Mouse (Mus musculus) CH12.LX (cell line): ENCODE data around the gene Ccdc134. TPM values are rescaled to one million over a fixed set of nuclear protein-coding genes. Genes with fewer than 3 reads are reported as not detected.
A peak's percentile ranks its signal among the peaks of the same experiment; 100 is the strongest.

Experiments
- DNase-seq: peaks from one replicate; pipeline ENCODE4 v3.0.0-alpha.2; 2013; ENCODE audit errors: extremely low read depth
- H3K27ac ChIP-seq: 2 replicates; pipeline ENCODE4 v1.5.1; 2012; ENCODE audit warnings: low read depth, mild to moderate bottlenecking, control low read depth, moderate library complexity; ENCODE audit not compliant: insufficient read depth
- H3K27me3 ChIP-seq: replicated peaks from 2 replicates; pipeline ENCODE3; 2012; ENCODE audit warnings: inconsistent platforms
- H3K36me3 ChIP-seq, 2 experiments: replicated peaks in 1 of 2; 2 replicates each; pipeline versions ENCODE3 to v1.6.1; 2012; ENCODE audit warnings: inconsistent platforms in 1 of 2, low read length in 1 of 2, mild to moderate bottlenecking in 1 of 2, mixed read lengths in 1 of 2, moderate library complexity in 1 of 2; ENCODE audit not compliant: control insufficient read depth in 1 of 2, insufficient read depth in 1 of 2
- H3K4me1 ChIP-seq, 2 experiments: 2 replicates each; pipeline ENCODE4 v1.6.1; 2012; ENCODE audit warnings: inconsistent platforms in 1 of 2, moderate library complexity in 1 of 2; ENCODE audit not compliant: insufficient read depth in 2 of 2, control insufficient read depth in 1 of 2
- H3K4me2 ChIP-seq: 2 replicates; pipeline ENCODE4 v1.6.1; 2012; ENCODE audit warnings: low read depth, mild to moderate bottlenecking, control low read depth; ENCODE audit not compliant: poor library complexity, insufficient read depth, severe bottlenecking
- H3K4me3 ChIP-seq, 3 experiments: fragments of 150-350 bp in 1 of 3; sonication (generic) in 1 of 3; replicated peaks in 1 of 3; 2 replicates each; pipeline versions ENCODE3 to v1.5.1; 2011 to 2012; ENCODE audit warnings: low read depth in 2 of 3, low read length in 2 of 3, mild to moderate bottlenecking in 2 of 3, moderate library complexity in 2 of 3, control low read depth in 1 of 3, improper control_type of control experiment in 1 of 3, inconsistent platforms in 1 of 3, mixed read lengths in 1 of 3; ENCODE audit not compliant: poor library complexity in 1 of 3
- H3K79me2 ChIP-seq: replicated peaks from 2 replicates; pipeline ENCODE4 v1.6.1; 2012; ENCODE audit warnings: mild to moderate bottlenecking, moderate library complexity; ENCODE audit not compliant: control insufficient read depth, poor library complexity, insufficient read depth, severe bottlenecking; ENCODE audit errors: extremely low read depth
- H3K9ac ChIP-seq: 2 replicates; pipeline ENCODE4 v1.6.1; 2012; ENCODE audit warnings: low read depth, mild to moderate bottlenecking, control low read depth, moderate library complexity; ENCODE audit not compliant: insufficient read depth
- H3K9me3 ChIP-seq: replicated peaks from 2 replicates; pipeline ENCODE3; 2012; ENCODE audit warnings: low read length, inconsistent platforms, mixed read lengths
- CHD1 ChIP-seq: IDR thresholded peaks from 2 replicates; pipeline ENCODE4 v1.6.1; 2012; ENCODE audit warnings: low read depth, low read length, improper control_type of control experiment, inconsistent platforms
- ELF1 ChIP-seq: IDR thresholded peaks from 2 replicates; pipeline ENCODE4 v1.6.1; 2014; ENCODE audit warnings: low read depth, mild to moderate bottlenecking, inconsistent platforms, low read length, improper control_type of control experiment
- EP300 ChIP-seq: IDR thresholded peaks from 2 replicates; pipeline ENCODE4 v1.6.1; 2011; ENCODE audit warnings: low read length, improper control_type of control experiment
- ETS1 ChIP-seq: conservative IDR thresholded peaks from 2 replicates; pipeline ENCODE4 v1.6.1; 2012; ENCODE audit warnings: low read depth, mild to moderate bottlenecking, inconsistent platforms, low read length, improper control_type of control experiment, moderate library complexity
- GABPA ChIP-seq: IDR thresholded peaks from 2 replicates; pipeline ENCODE4 v1.6.1; 2012; ENCODE audit warnings: low read depth, low read length, improper control_type of control experiment, inconsistent platforms; ENCODE audit not compliant: insufficient replicate concordance
- IRF4 ChIP-seq: IDR thresholded peaks from 2 replicates; pipeline ENCODE4 v1.6.1; 2014; ENCODE audit warnings: low read depth, mild to moderate bottlenecking, inconsistent platforms, low read length, improper control_type of control experiment
- JUN ChIP-seq: IDR thresholded peaks from 2 replicates; pipeline ENCODE4 v1.6.1; 2011; ENCODE audit warnings: low read depth, mild to moderate bottlenecking, low read length, improper control_type of control experiment, moderate library complexity; ENCODE audit not compliant: insufficient read depth
- MAFK ChIP-seq: IDR thresholded peaks from 2 replicates; pipeline ENCODE4 v1.6.1; 2011; ENCODE audit warnings: low read length, improper control_type of control experiment; ENCODE audit not compliant: insufficient replicate concordance
- MAZ ChIP-seq: IDR thresholded peaks from 2 replicates; pipeline ENCODE4 v1.6.1; 2012; ENCODE audit warnings: low read depth, mild to moderate bottlenecking, inconsistent platforms, low read length, improper control_type of control experiment, moderate library complexity
- MXI1 ChIP-seq: IDR thresholded peaks from 2 replicates; pipeline ENCODE4 v1.6.1; 2011; ENCODE audit warnings: mild to moderate bottlenecking, low read depth, low read length, improper control_type of control experiment
- MYC ChIP-seq: IDR thresholded peaks from 2 replicates; pipeline ENCODE4 v1.6.1; 2011; ENCODE audit warnings: low read depth, mild to moderate bottlenecking, improper control_type of control experiment, low read length
- NELFE ChIP-seq: IDR thresholded peaks from 2 replicates; pipeline ENCODE4 v1.6.1; 2011; ENCODE audit warnings: low read depth, low read length, improper control_type of control experiment
- PAX5 ChIP-seq: IDR thresholded peaks from 2 replicates; pipeline ENCODE4 v1.6.1; 2012; ENCODE audit warnings: low read length, inconsistent platforms, mixed read lengths
- POLR2A ChIP-seq: IDR thresholded peaks from 2 replicates; pipeline ENCODE4 v1.6.1; 2011; ENCODE audit warnings: low read depth, mild to moderate bottlenecking, improper control_type of control experiment, low read length
- POLR2AphosphoS2 ChIP-seq: IDR thresholded peaks from 2 replicates; pipeline ENCODE4 v1.6.1; 2011; ENCODE audit warnings: low read depth, low read length, improper control_type of control experiment
- RAD21 ChIP-seq: IDR thresholded peaks from 2 replicates; pipeline ENCODE4 v1.6.1; 2011; ENCODE audit warnings: low read depth, mild to moderate bottlenecking, low read length, improper control_type of control experiment, moderate library complexity
- RCOR1 ChIP-seq: conservative IDR thresholded peaks from 2 replicates; pipeline ENCODE4 v1.6.1; 2012; ENCODE audit warnings: low read depth, mild to moderate bottlenecking, inconsistent platforms, low read length, improper control_type of control experiment
- SIN3A ChIP-seq: IDR thresholded peaks from 2 replicates; pipeline ENCODE4 v1.6.1; 2012; ENCODE audit warnings: low read length, improper control_type of control experiment, inconsistent platforms
- TCF12 ChIP-seq: IDR thresholded peaks from 2 replicates; pipeline ENCODE4 v1.6.1; 2014; ENCODE audit warnings: low read depth, mild to moderate bottlenecking, inconsistent platforms, low read length, improper control_type of control experiment
- UBTF ChIP-seq: IDR thresholded peaks from 2 replicates; pipeline ENCODE4 v1.6.1; 2012; ENCODE audit warnings: low read depth, mild to moderate bottlenecking, inconsistent platforms, low read length, improper control_type of control experiment, moderate library complexity
- USF2 ChIP-seq: conservative IDR thresholded peaks from 2 replicates; pipeline ENCODE4 v1.6.1; 2011; ENCODE audit warnings: low read depth, low read length, improper control_type of control experiment
- ZMIZ1 ChIP-seq: IDR thresholded peaks from 2 replicates; pipeline ENCODE4 v1.6.1; 2012; ENCODE audit warnings: low read depth, mild to moderate bottlenecking, inconsistent platforms, low read length, improper control_type of control experiment
- dilution Hi-C: fragments of 300-500 bp; cut with MboI; formaldehyde crosslinking; loops from 2 replicates; pipeline ENCODE4 v1.14.3; 2020; ENCODE audit warnings: low sequenced_read_pairs; ENCODE audit not compliant: extremely low pct_unique_long_range_greater_than_20kb, extremely low pct_ligation_motif_present
- in situ Hi-C: fragments of 300-500 bp; cut with MboI; formaldehyde crosslinking; loops from 3 replicates; pipeline ENCODE4 v1.14.3; 2019; ENCODE audit warnings: low sequenced_read_pairs, low pct_ligation_motif_present, low pct_unique_long_range_greater_than_20kb, mixed read lengths
- polyA plus RNA-seq: library from polyadenylated mRNA; unstranded; fragments of >175 nt; gene quantifications from 2 replicates; pipeline ENCODE4 v1.2.1, GENCODE M21; 2012; ENCODE audit warnings: low read depth; ENCODE audit not compliant: insufficient read length
- total RNA-seq, 2 experiments: library from RNA; depleted of rRNA; stranded (reverse); fragments of 300-350 nt in 1 of 2; fragments of >200 nt in 1 of 2; gene quantifications; 2 replicates each; pipeline ENCODE4 v1.2.3; 2012 to 2014

Gene Ccdc134
- total and polyA plus RNA-seq, 3 experiments, result 35.7 to 43.6 (median 37.1) TPM

- Histone ChIP-seq H3K4me1 (peaks cover 37 to 97% of the 10 kb centered on the region in 2 experiments), H3K27me3 (no peaks in the 10 kb centered on the region), H3K4me2 (no peak overlapping the region), H3K4me3 (no peak overlapping the region), H3K79me2 (peaks cover 100% of the 10 kb centered on the region), H3K36me3 (peaks cover 2 to 57% of the 10 kb centered on the region in 2 experiments), H3K9me3 (no peaks in the 10 kb centered on the region), H3K9ac (no peak overlapping the region), H3K27ac (peak overlapping the region; percentile 34)
- in situ Hi-C loops, result no loop called here
- TF ChIP-seq IRF4, result no peak
- no peak for TF ChIP-seq CHD1
- no peak for TF ChIP-seq POLR2AphosphoS2
- no peak for TF ChIP-seq NELFE
- no peak for TF ChIP-seq SIN3A
- no peak for TF ChIP-seq EP300
- TF ChIP-seq POLR2A, result no peak
- no peak for TF ChIP-seq MAFK
- no peak for TF ChIP-seq TCF12
- no peak for TF ChIP-seq PAX5
- no peak for DNase-seq
- dilution Hi-C loops, result no loop called here
These were observed 29.2 kb downstream of the Ccdc134 start for GRCm38 (mm10) chr15:82156902-82157301.

- dilution Hi-C loops (no loop called here), in situ Hi-C loops (no loop called here)
- H3K9ac ChIP-seq, result peak overlapping the region; percentile 46
These were observed 30.7 kb downstream of the Ccdc134 start for GRCm38 (mm10) chr15:82158243-82159035.

DNA sequence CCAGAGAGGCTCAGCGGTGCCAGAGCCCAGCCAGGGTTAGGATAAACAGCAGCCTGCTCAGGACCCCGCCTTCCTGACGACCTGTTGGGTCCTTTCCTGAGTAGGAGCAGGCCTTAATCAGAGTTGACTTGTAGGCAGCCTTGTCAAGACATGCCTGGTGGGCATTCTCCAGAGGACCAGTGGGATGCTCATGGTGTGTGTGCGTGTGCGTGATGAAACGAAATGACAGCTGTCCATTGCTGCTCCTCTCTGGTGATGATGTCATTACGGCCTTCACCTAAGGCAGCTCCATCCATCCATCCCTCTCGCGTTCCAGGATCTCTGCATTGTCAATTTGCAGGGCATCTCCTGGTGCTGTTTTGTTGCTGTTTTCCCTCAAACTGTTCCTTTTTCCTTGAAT, 31.7 kb downstream of the Ccdc134 start:
- H3K27me3 ChIP-seq, result no peaks in the 10 kb centered on the region
- DNase-seq, result no peak
- peak overlapping the region; percentile 97 for H3K4me2 ChIP-seq
- H3K9ac ChIP-seq, result peak overlapping the region; percentile 65
- peaks cover 90% of the 10 kb centered on the region for H3K79me2 ChIP-seq
- in situ Hi-C loops, result no loop called here
- 0 out of 2 replicates have a peak, but pooled peaks have one; percentile 11 for TF ChIP-seq JUN
- no peak for TF ChIP-seq MYC
- peak; percentile 22; the same call in 1 of the 2 replicates for TF ChIP-seq ETS1
- TF ChIP-seq RAD21, result no peak
- TF ChIP-seq ZMIZ1, result no peak
- 0 out of 2 replicates have a peak, but pooled peaks have one; percentile 17 for TF ChIP-seq MXI1
- TF ChIP-seq, all 38 proteins: peak for 3
- Histone ChIP-seq H3K4me3 (peak overlapping the region in 2 of 3 experiments; percentile 0 to 6), H3K36me3 (peaks cover 2 to 40% of the 10 kb centered on the region in 2 experiments), H3K9me3 (no peaks in the 10 kb centered on the region), H3K4me1 (peaks cover 32 to 91% of the 10 kb centered on the region in 2 experiments), H3K27ac (peak overlapping the region; percentile 95)
- dilution Hi-C loops, result no loop called here

More at GRCm38 (mm10) chr15:82158243-82159035, 30.7 kb downstream of the Ccdc134 start:
- DNase-seq, result no peak
- Histone ChIP-seq H3K36me3 (peaks cover 2 to 47% of the 10 kb centered on the region in 2 experiments), H3K27me3 (no peaks in the 10 kb centered on the region), H3K27ac (peak overlapping the region; percentile 32; the same call in 1 of the 2 replicates), H3K4me1 (peaks cover 37 to 92% of the 10 kb centered on the region in 2 experiments), H3K79me2 (peaks cover 98% of the 10 kb centered on the region), H3K4me2 (peak overlapping the region; percentile 69), H3K9me3 (no peaks in the 10 kb centered on the region), H3K4me3 (no peak overlapping the region)
- TF ChIP-seq ETS1 (no peak), GABPA (no peak), USF2 (no peak), UBTF (0 out of 2 replicates have a peak, but pooled peaks have one; percentile 56), MAZ (no peak), RCOR1 (no peak), ELF1 (no peak), MYC (no peak)
